Mouse (Mus musculus) stomach, embryonic 15.5 days (tissue): ENCODE results near the gene Nisch. TPM values are rescaled to one million over a fixed set of nuclear protein-coding genes. Genes with fewer than 3 reads are reported as not detected.

Source experiments
- ATAC-seq: fragments of 200-750 bp; cut with Nextera tagmentation; 2 replicates; pipeline ENCODE4 v1.8.0; 2017; ENCODE audit warnings: low read depth, moderate number of reproducible peaks, moderate TSS enrichment; ENCODE audit not compliant: insufficient read depth, low FRiP score
- H3K27ac ChIP-seq: fragments of 300-500 bp; sonication (generic); 2 replicates; pipeline ENCODE4 v1.5.1; 2015; ENCODE audit warnings: mild to moderate bottlenecking, inconsistent platforms
- H3K27me3 ChIP-seq: fragments of 300-500 bp; sonication (generic); replicated peaks from 2 replicates; pipeline ENCODE4 v1.6.1; 2015; ENCODE audit warnings: inconsistent platforms
- H3K36me3 ChIP-seq: fragments of 300-500 bp; sonication (generic); 2 replicates; pipeline ENCODE4 v1.6.1; 2015; ENCODE audit warnings: inconsistent platforms
- H3K4me1 ChIP-seq: fragments of 300-500 bp; sonication (generic); 2 replicates; pipeline ENCODE4 v1.6.1; 2015; ENCODE audit warnings: inconsistent platforms
- H3K4me2 ChIP-seq: fragments of 300-500 bp; sonication (generic); 2 replicates; pipeline ENCODE4 v1.6.1; 2015; ENCODE audit warnings: mild to moderate bottlenecking, inconsistent platforms
- H3K4me3 ChIP-seq: fragments of 300-500 bp; sonication (generic); replicated peaks from 2 replicates; pipeline ENCODE4 v1.5.1; 2015; ENCODE audit warnings: inconsistent platforms
- H3K9ac ChIP-seq: fragments of 300-500 bp; sonication (generic); 2 replicates; pipeline ENCODE4 v1.6.1; 2015; ENCODE audit warnings: inconsistent platforms
- H3K9me3 ChIP-seq: fragments of 300-500 bp; sonication (generic); 2 replicates; pipeline ENCODE4 v1.6.1; 2016; ENCODE audit warnings: inconsistent platforms
- WGBS: fragments of 180-500 bp; shearing (Covaris S2); methylation state at CpG from one replicate; pipeline ENCODE4 v1.1.7; 2015; 5-methylcytosine and 5-hydroxymethylcytosine counted together
- polyA plus RNA-seq: library from polyadenylated mRNA; unstranded; fragments of >200 nt; fragmentation: Nextera tagmentation; extraction: Ambion mirVana; gene quantifications from 2 replicates; pipeline ENCODE4 v1.2.1, GENCODE M21; 2015

The Nisch gene
- polyA plus RNA-seq, 1 experiment from 2014 or later = 319 TPM

- peak within 1 kb of the TSS; percentile 18; the same call in 1 of the 2 replicates for H3K4me3 ChIP-seq
- 21% methylated on average over 10 of the region's 10 CpGs for WGBS
- H3K36me3 ChIP-seq = peaks cover 34% of the 10 kb centered on the region
- H3K9ac ChIP-seq = 0 out of 2 replicates have a peak within 1 kb of the TSS, but pooled peaks have one; percentile 4
- H3K4me1 ChIP-seq = peaks cover 11% of the 10 kb centered on the region; the same call in 1 of the 2 replicates
- H3K9me3 ChIP-seq = no peaks in the 10 kb centered on the region
- peak within 1 kb of the TSS; percentile 23 for H3K4me2 ChIP-seq
- ATAC-seq = no peak
- no peaks in the 10 kb centered on the region for H3K27me3 ChIP-seq
- H3K27ac ChIP-seq = no peak within 1 kb of the TSS
Measured at GRCm38 (mm10) chr14:31168425-31168824, 48.3 kb downstream of the Nisch start, which contains the start of gene Stab1. Gene Stab1 (minus strand): TSS chr14:31168641.

- Histone ChIP-seq H3K9ac (no peak overlapping the region), H3K4me3 (0 out of 2 replicates have a peak overlapping the region, but pooled peaks have one; percentile 2), H3K4me1 (peaks cover 11% of the 10 kb centered on the region; the same call in 1 of the 2 replicates), H3K27ac (no peak overlapping the region; the same call in 1 of the 2 replicates), H3K4me2 (peak overlapping the region; percentile 23), H3K36me3 (peaks cover 19% of the 10 kb centered on the region), H3K27me3 (no peaks in the 10 kb centered on the region), H3K9me3 (no peaks in the 10 kb centered on the region)
- no peak for ATAC-seq
- WGBS = 59% methylated on average over 9 of the region's 9 CpGs
Measured at GRCm38 (mm10) chr14:31166827-31167226, 49.9 kb downstream of the Nisch start.

- no peak overlapping the region for H3K9ac ChIP-seq
- H3K4me2 ChIP-seq = peak overlapping the region; percentile 23; the same call in 1 of the 2 replicates
- no peak overlapping the region for H3K27ac ChIP-seq
- no peaks in the 10 kb centered on the region for H3K27me3 ChIP-seq
- no peaks in the 10 kb centered on the region for H3K9me3 ChIP-seq
- ATAC-seq = no peak
- H3K4me1 ChIP-seq = peaks cover 11% of the 10 kb centered on the region; the same call in 1 of the 2 replicates
- WGBS = 34% methylated on average over 10 of the region's 10 CpGs
- H3K4me3 ChIP-seq = 0 out of 2 replicates have a peak overlapping the region, but pooled peaks have one; percentile 2
- H3K36me3 ChIP-seq = peaks cover 12% of the 10 kb centered on the region
Measured at GRCm38 (mm10) chr14:31165991-31166630, 50.6 kb downstream of the Nisch start.

- Histone ChIP-seq H3K4me3 (no peak overlapping the region), H3K4me1 (peaks cover 11% of the 10 kb centered on the region; the same call in 1 of the 2 replicates), H3K36me3 (peaks cover 5% of the 10 kb centered on the region), H3K9me3 (no peaks in the 10 kb centered on the region), H3K27ac (no peak overlapping the region), H3K9ac (no peak overlapping the region), H3K4me2 (no peak overlapping the region), H3K27me3 (no peaks in the 10 kb centered on the region)
- no peak for ATAC-seq
- WGBS = 59% methylated on average over 7 of the region's 7 CpGs
Measured at GRCm38 (mm10) chr14:31165458-31165857, 51.3 kb downstream of the Nisch start.

- Histone ChIP-seq H3K27ac (no peak overlapping the region), H3K36me3 (peaks cover under 1% of the 10 kb centered on the region; the same call in 1 of the 2 replicates), H3K9ac (no peak overlapping the region), H3K27me3 (no peaks in the 10 kb centered on the region), H3K9me3 (no peaks in the 10 kb centered on the region), H3K4me1 (peaks cover 11% of the 10 kb centered on the region; the same call in 1 of the 2 replicates), H3K4me3 (no peak overlapping the region), H3K4me2 (no peak overlapping the region)
- no peak for ATAC-seq
- WGBS = 51% methylated on average over 2 of the region's 2 CpGs
Measured at GRCm38 (mm10) chr14:31165010-31165409, 51.7 kb downstream of the Nisch start.

- Histone ChIP-seq H3K27ac (no peak overlapping the region), H3K36me3 (no peaks in the 10 kb centered on the region)
- 72% methylated on average over 8 of the region's 8 CpGs for WGBS
Measured at GRCm38 (mm10) chr14:31164067-31164466, 52.7 kb downstream of the Nisch start.

GRCm38 (mm10) chr14:31161638-31162037 lies 55.1 kb downstream of the Nisch start:
- Histone ChIP-seq H3K9ac (no peak overlapping the region), H3K4me1 (peaks cover 7% of the 10 kb centered on the region; the same call in 1 of the 2 replicates), H3K27me3 (no peaks in the 10 kb centered on the region), H3K4me2 (no peak overlapping the region), H3K9me3 (no peaks in the 10 kb centered on the region), H3K4me3 (no peak overlapping the region), H3K36me3 (no peaks in the 10 kb centered on the region), H3K27ac (no peak overlapping the region)
- ATAC-seq = no peak
- WGBS = 68% methylated on average over 10 of the region's 10 CpGs

More at GRCm38 (mm10) chr14:31164067-31164466, 52.7 kb downstream of the Nisch start:
- no peak for ATAC-seq
- H3K4me2 ChIP-seq = no peak overlapping the region
- no peak overlapping the region for H3K4me3 ChIP-seq
- H3K4me1 ChIP-seq = peaks cover 11% of the 10 kb centered on the region; the same call in 1 of the 2 replicates
- H3K9me3 ChIP-seq = no peaks in the 10 kb centered on the region
- H3K9ac ChIP-seq = no peak overlapping the region
- H3K27me3 ChIP-seq = no peaks in the 10 kb centered on the region

GRCm38 (mm10) chr14:31161191-31161590 lies 55.6 kb downstream of the Nisch start:
- Histone ChIP-seq H3K4me3 (no peak overlapping the region), H3K9me3 (no peaks in the 10 kb centered on the region), H3K4me1 (0 out of 2 replicates have a peak, but pooled peaks cover 4% of the 10 kb centered on the region), H3K9ac (no peak overlapping the region), H3K36me3 (no peaks in the 10 kb centered on the region), H3K27me3 (no peaks in the 10 kb centered on the region), H3K27ac (no peak overlapping the region), H3K4me2 (no peak overlapping the region)
- no peak for ATAC-seq
- WGBS = 82% methylated on average over 7 of the region's 7 CpGs

GRCm38 (mm10) chr14:31160196-31161150 lies 56.3 kb downstream of the Nisch start:
- Histone ChIP-seq H3K27ac (no peak overlapping the region), H3K27me3 (no peaks in the 10 kb centered on the region), H3K4me2 (0 out of 2 replicates have a peak overlapping the region, but pooled peaks have one; percentile 4), H3K4me3 (no peak overlapping the region), H3K9ac (no peak overlapping the region), H3K4me1 (0 out of 2 replicates have a peak, but pooled peaks cover 2% of the 10 kb centered on the region), H3K9me3 (no peaks in the 10 kb centered on the region), H3K36me3 (no peaks in the 10 kb centered on the region)
- peak; percentile 28; the same call in 1 of the 2 replicates for ATAC-seq
- 61% methylated on average over 27 of the region's 27 CpGs for WGBS

GRCm38 (mm10) chr14:31145694-31146093 lies 71.1 kb downstream of the Nisch start:
- H3K36me3 ChIP-seq = peaks cover 14% of the 10 kb centered on the region
- H3K9ac ChIP-seq = no peak overlapping the region; the same call in 1 of the 2 replicates
- no peak overlapping the region for H3K4me2 ChIP-seq
- no peak overlapping the region for H3K27ac ChIP-seq
- H3K27me3 ChIP-seq = no peaks in the 10 kb centered on the region
- no peak overlapping the region for H3K4me3 ChIP-seq
- no peaks in the 10 kb centered on the region for H3K4me1 ChIP-seq
- no peak for ATAC-seq
- no peaks in the 10 kb centered on the region for H3K9me3 ChIP-seq
- WGBS = 88% methylated on average over 11 of the region's 11 CpGs

GRCm38 (mm10) chr14:31141011-31141410 lies 75.7 kb downstream of the Nisch start:
- H3K4me2 ChIP-seq = no peak overlapping the region
- no peaks in the 10 kb centered on the region for H3K4me1 ChIP-seq
- no peak overlapping the region for H3K9ac ChIP-seq
- H3K4me3 ChIP-seq = no peak overlapping the region
- no peaks in the 10 kb centered on the region for H3K9me3 ChIP-seq
- H3K27me3 ChIP-seq = no peaks in the 10 kb centered on the region
- peaks cover 54% of the 10 kb centered on the region for H3K36me3 ChIP-seq
- 92% methylated on average over 14 of the region's 14 CpGs for WGBS
- H3K27ac ChIP-seq = no peak overlapping the region
- no peak for ATAC-seq
